Mouse (Mus musculus): ENCODE data around the gene Lsm3.

Lsm3 gene

GRCm38 (mm10) chr6:91558565-91558964 lies 42.8 kb downstream of the Lsm3 start:
- DNase-seq (ENCODE audit: low spot score): no peak

GRCm38 (mm10) chr6:91559371-91559770 lies 43.6 kb downstream of the Lsm3 start:
- DNase-seq (ENCODE audit: low spot score): no peak

GRCm38 (mm10) chr6:91560186-91560585 lies 44.5 kb downstream of the Lsm3 start:
- no peak for DNase-seq (ENCODE audit: low spot score)

- DNase-seq (ENCODE audit: low spot score): no peak
Observed at GRCm38 (mm10) chr6:91563031-91563430, 47.3 kb downstream of the Lsm3 start.

- no peak for DNase-seq (ENCODE audit: low spot score)
Observed at GRCm38 (mm10) chr6:91566407-91566806, 50.7 kb downstream of the Lsm3 start.
